Mouse (Mus musculus) ES-Bruce4 (cell line): ENCODE measurements around the gene Csmd2.

Experiments
- CTCF ChIP-seq: IDR thresholded peaks from one replicate; pipeline ENCODE4 v1.8.1; 2011; ENCODE audit warnings: low read depth, low read length
- EP300 ChIP-seq: IDR thresholded peaks from 2 replicates; pipeline ENCODE4 v1.6.1; 2011; ENCODE audit warnings: low read depth, low read length; ENCODE audit not compliant: insufficient read depth
- POLR2A ChIP-seq: IDR thresholded peaks from one replicate; pipeline ENCODE4 v1.8.1; 2011; ENCODE audit warnings: low read length; ENCODE audit not compliant: insufficient read depth

DNA sequence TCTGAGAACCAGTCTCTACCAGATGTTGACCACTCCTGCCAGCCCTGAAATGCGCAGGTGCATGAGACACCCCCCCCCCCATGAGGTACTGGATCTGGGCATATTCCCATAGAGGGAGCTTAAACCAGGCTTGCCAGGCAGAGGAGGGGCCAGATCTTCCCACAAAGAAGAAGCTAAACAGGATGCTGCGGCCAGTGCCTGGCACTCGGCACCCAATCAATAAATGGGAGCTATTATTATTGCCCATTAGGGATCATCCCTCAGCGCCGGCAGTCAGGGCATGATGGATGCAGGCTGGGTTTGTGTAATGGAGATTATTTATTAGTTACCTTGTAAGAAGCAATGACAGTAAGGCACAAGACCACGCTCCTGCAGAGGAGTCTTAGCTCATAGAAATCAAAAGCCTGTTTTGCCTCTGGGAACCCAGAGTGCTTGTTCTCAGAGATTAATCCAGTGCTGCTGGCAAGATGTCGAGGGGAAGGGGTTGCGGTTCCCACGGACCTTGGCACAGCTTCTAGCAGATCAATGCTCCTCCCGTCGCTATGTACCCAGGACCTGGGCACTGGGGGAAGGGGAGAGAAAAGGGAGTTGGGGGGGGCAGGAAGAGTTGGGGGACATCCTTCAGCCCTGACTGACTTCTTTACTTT, 146.8 kb downstream of the Csmd2 start:
- no peak for TF ChIP-seq POLR2A
- TF ChIP-seq CTCF: no peak
- TF ChIP-seq EP300: no peak
